9 mouse cellular contexts compared by ENCODE assay signal in the genomic region with DNA sequence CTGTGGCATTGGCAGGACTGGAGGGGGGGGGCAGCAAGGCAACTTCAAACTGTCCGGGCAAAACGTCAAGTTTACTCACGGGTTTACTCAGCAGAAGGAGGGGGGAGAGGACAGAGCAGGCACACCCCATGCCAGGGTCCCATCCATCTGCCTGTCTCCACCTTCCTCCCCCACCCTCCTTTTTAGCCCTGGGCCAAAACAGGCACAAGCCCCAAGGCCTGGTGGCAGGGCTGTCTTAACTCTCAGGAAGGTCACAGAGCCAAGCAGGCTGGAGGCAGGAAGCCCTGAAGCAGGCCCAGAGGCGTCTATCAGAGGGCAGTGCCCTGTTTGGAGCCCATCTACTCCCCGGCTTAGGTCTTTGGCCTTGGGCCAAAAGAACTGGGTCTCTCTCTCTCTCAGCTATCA. TPM values are rescaled to one million over a fixed set of nuclear protein-coding genes. Genes with fewer than 3 reads are reported as not detected.
DNase-seq lines count a peak whose midpoint lies in the region; ATAC-seq lines count a peak whose summit lies in the region.
"Had no signal": no experiment of that assay in that cellular context is flagged by ENCODE, and none has a peak within 500 bp of the region (broad histone marks: within the 10 kb centered on the region; RNA-seq: fewer than 3 reads in every experiment).

No protein-coding gene starts in this region.

- H3K36me3 ChIP-seq in forebrain, embryonic 13.5 days (ENCODE audit: poor library complexity, severe bottlenecking), result no peaks in the 10 kb centered on the region
- H3K36me3 ChIP-seq: neural tube, embryonic 13.5 days had no signal

- no peak overlapping the region for H3K9ac ChIP-seq in forebrain, embryonic 13.5 days

- H3K27me3 ChIP-seq in forebrain, embryonic 13.5 days, result peaks cover 21% of the 10 kb centered on the region

- H3K27ac ChIP-seq in forebrain, embryonic 13.5 days, result no peak overlapping the region
- H3K27ac ChIP-seq: neural tube, embryonic 13.5 days had no signal

- WGBS in forebrain, embryonic 13.5 days, result 48% methylated on average over 5 of the region's 5 CpGs

- H3K4me1 ChIP-seq in forebrain, embryonic 13.5 days, result peaks cover 54% of the 10 kb centered on the region

- DNase-seq in cerebellum, adult 11-12 months, result peak; percentile 74
- DNase-seq in cerebellum, adult 11 months, result no peak
- peak; percentile 69 for DNase-seq in retina, postnatal 1 day
- no peak for DNase-seq in retina, embryonic 14.5 days (ENCODE audit: low spot score)
- peak; percentile 74 for DNase-seq in gastrocnemius, postnatal 25 days
- DNase-seq in kidney, postnatal 14 days, result peak; percentile 47
- DNase-seq in right cerebral cortex, postnatal 25 days, result no peak

- no peak overlapping the region for H3K4me2 ChIP-seq in forebrain, embryonic 13.5 days

- H3K9me3 ChIP-seq in forebrain, embryonic 13.5 days (replicated peaks), result no peaks in the 10 kb centered on the region
- H3K9me3 ChIP-seq: neural tube, embryonic 13.5 days had no signal

- no peak overlapping the region for H3K4me3 ChIP-seq in forebrain, embryonic 13.5 days

- no peak for ATAC-seq in forebrain, embryonic 13.5 days

RNA-seq across cellular contexts. Expression of a gene that starts 4.5 kb away (rescaled TPM):
- total RNA-seq in gastrocnemius, postnatal 25 days (2021), result 10 to 100 TPM; 23.0 to 23.7 TPM
- polyA plus RNA-seq in forebrain, embryonic 13.5 days (2015; fragmentation: Nextera tagmentation; extraction: Ambion mirVana), result 0.41 and 0.67 TPM in 2 replicates

RNA-seq across cellular contexts. Expression of a gene that starts 12.5 kb away (rescaled TPM):
- total RNA-seq in gastrocnemius, postnatal 25 days (2021), result 1 to 10 TPM in 1 of 2 experiments, not detected in 1; 1.2 TPM
- 0.52 and 0.55 TPM in 2 replicates for polyA plus RNA-seq in forebrain, embryonic 13.5 days (2015; fragmentation: Nextera tagmentation; extraction: Ambion mirVana)

RNA-seq across cellular contexts. Expression of a gene that starts 21.6 kb away (rescaled TPM):
- 10 to 100 TPM; 43.3 to 44.5 TPM for total RNA-seq in gastrocnemius, postnatal 25 days (2021)
- 36.3 and 39.4 TPM in 2 replicates for polyA plus RNA-seq in forebrain, embryonic 13.5 days (2015; fragmentation: Nextera tagmentation; extraction: Ambion mirVana)

RNA-seq across cellular contexts. Expression of a gene that starts 25.1 kb away (rescaled TPM):
- not detected for total RNA-seq in gastrocnemius, postnatal 25 days (2021)
- polyA plus RNA-seq in forebrain, embryonic 13.5 days (2015; fragmentation: Nextera tagmentation; extraction: Ambion mirVana), result 0.37 and 0.57 TPM in 2 replicates

RNA-seq across cellular contexts. Expression of a gene that starts 28.1 kb away (rescaled TPM):
- 1 to 10 TPM; 3.1 to 3.4 TPM for total RNA-seq in gastrocnemius, postnatal 25 days (2021)
- 352 TPM in 2 replicates for polyA plus RNA-seq in forebrain, embryonic 13.5 days (2015; fragmentation: Nextera tagmentation; extraction: Ambion mirVana)

Comparison
In these comparisons a context has a peak if more than half of its experiments do, and no peak if none do; other contexts are left out.
1. DNase-seq: peak in cerebellum, adult 11-12 months (single experiment), retina, postnatal 1 day (single experiment), gastrocnemius, postnatal 25 days (single experiment) and kidney, postnatal 14 days (single experiment); none in cerebellum, adult 11 months (single experiment), retina, embryonic 14.5 days (single experiment) and right cerebral cortex, postnatal 25 days (single experiment).